Mouse (Mus musculus) kidney, adult 2 months (tissue): Measurements from ENCODE around the gene Fam124b. TPM values are rescaled to one million over a fixed set of nuclear protein-coding genes. Genes with fewer than 3 reads are reported as not detected.

Experiments
- DNase-seq: peaks from one replicate; pipeline ENCODE4 v3.0.0; 2021
- H3K27ac ChIP-seq: fragments of 200-500 bp; 2 replicates; pipeline ENCODE4 v1.5.1; 2012; ENCODE audit warnings: low read depth, low read length, control low read depth, inconsistent platforms; ENCODE audit not compliant: insufficient read depth
- H3K27me3 ChIP-seq: fragments of 200-500 bp; replicated peaks from 2 replicates; pipeline ENCODE4 v1.6.1; 2012; ENCODE audit warnings: mild to moderate bottlenecking, moderate library complexity, low read length, inconsistent platforms; ENCODE audit not compliant: control insufficient read depth, insufficient read depth
- H3K36me3 ChIP-seq: fragments of 200-500 bp; 2 replicates; pipeline ENCODE4 v1.6.1; 2012; ENCODE audit warnings: mild to moderate bottlenecking, moderate library complexity, low read length, inconsistent platforms; ENCODE audit not compliant: control insufficient read depth, insufficient read depth
- H3K4me1 ChIP-seq: fragments of 200-500 bp; 2 replicates; pipeline ENCODE4 v1.6.1; 2011; ENCODE audit warnings: low read length; ENCODE audit not compliant: control insufficient read depth, insufficient read depth
- H3K4me3 ChIP-seq: fragments of 200-500 bp; 2 replicates; pipeline ENCODE4 v1.5.1; 2011; ENCODE audit warnings: mild to moderate bottlenecking, low read depth, low read length, control low read depth; ENCODE audit not compliant: insufficient read depth
- CTCF ChIP-seq: fragments of 200-500 bp; conservative IDR thresholded peaks from 2 replicates; pipeline ENCODE4 v1.5.1; 2011; ENCODE audit warnings: low read depth, mild to moderate bottlenecking, control low read depth, low read length, moderate library complexity, mixed read lengths; ENCODE audit not compliant: insufficient read depth, insufficient read length
- POLR2A ChIP-seq: fragments of 200-500 bp; IDR thresholded peaks from one replicate; pipeline ENCODE4 v1.6.1; 2011; ENCODE audit warnings: low read depth, low read length, control low read depth
- WGBS: fragments of 180-500 bp; shearing (Covaris S2); methylation state at CpG from one replicate; pipeline ENCODE4 v1.1.7; 2018; 5-methylcytosine and 5-hydroxymethylcytosine counted together
- polyA plus RNA-seq: library from polyadenylated mRNA; depleted of rRNA; stranded (reverse); fragments of >200 nt; gene quantifications from 2 replicates; pipeline ENCODE4 v1.2.3, GENCODE M21; 2012

Gene Fam124b
- polyA plus RNA-seq, 1 experiment = 0.08 TPM

GRCm38 (mm10) chr1:80177651-80178382 lies 40.5 kb downstream of the Fam124b start:
- 52% methylated on average over 11 of the region's 11 CpGs for WGBS
- Histone ChIP-seq H3K27ac (no peak overlapping the region), H3K4me1 (no peaks in the 10 kb centered on the region), H3K4me3 (no peak overlapping the region), H3K27me3 (no peaks in the 10 kb centered on the region; the same call in 1 of the 2 replicates), H3K36me3 (no peaks in the 10 kb centered on the region)
- TF ChIP-seq CTCF = no peak
- TF ChIP-seq POLR2A = no peak
- no peak for DNase-seq

GRCm38 (mm10) chr1:80167706-80168105 lies 50.6 kb downstream of the Fam124b start:
- H3K36me3 ChIP-seq = no peaks in the 10 kb centered on the region
- WGBS = 74% methylated on average over 5 of the region's 5 CpGs
- DNase-seq = no peak
- H3K4me3 ChIP-seq = no peak overlapping the region
- no peak for TF ChIP-seq CTCF
- no peak for TF ChIP-seq POLR2A
- no peaks in the 10 kb centered on the region for H3K27me3 ChIP-seq
- no peaks in the 10 kb centered on the region for H3K4me1 ChIP-seq
- H3K27ac ChIP-seq = no peak overlapping the region

- H3K27me3 ChIP-seq = no peaks in the 10 kb centered on the region
- H3K27ac ChIP-seq = no peak overlapping the region
- TF ChIP-seq POLR2A (no peak), CTCF (no peak)
- H3K36me3 ChIP-seq = no peaks in the 10 kb centered on the region
- no peak overlapping the region for H3K4me3 ChIP-seq
- no peak for DNase-seq
- no peaks in the 10 kb centered on the region for H3K4me1 ChIP-seq
- 57% methylated on average over 4 of the region's 4 CpGs for WGBS
Observed at GRCm38 (mm10) chr1:80166577-80166976, 51.7 kb downstream of the Fam124b start.

- no peak for DNase-seq
- H3K4me3 ChIP-seq = no peak overlapping the region
- H3K36me3 ChIP-seq = no peaks in the 10 kb centered on the region
- H3K27ac ChIP-seq = no peak overlapping the region
- no peaks in the 10 kb centered on the region for H3K27me3 ChIP-seq
- WGBS = 81% methylated on average over 5 of the region's 5 CpGs
- H3K4me1 ChIP-seq = no peaks in the 10 kb centered on the region
- TF ChIP-seq CTCF (no peak), POLR2A (no peak)
Observed at GRCm38 (mm10) chr1:80165391-80165790, 52.9 kb downstream of the Fam124b start.

- no peak for DNase-seq
- no peaks in the 10 kb centered on the region for H3K36me3 ChIP-seq
- H3K4me1 ChIP-seq = no peaks in the 10 kb centered on the region
- TF ChIP-seq CTCF = no peak
- TF ChIP-seq POLR2A = no peak
- WGBS = 69% methylated on average over 6 of the region's 6 CpGs
- H3K4me3 ChIP-seq = no peak overlapping the region
- H3K27me3 ChIP-seq = no peaks in the 10 kb centered on the region
- H3K27ac ChIP-seq = no peak overlapping the region
Observed at GRCm38 (mm10) chr1:80162943-80163342, 55.3 kb downstream of the Fam124b start.

GRCm38 (mm10) chr1:80159586-80159985 lies 58.7 kb downstream of the Fam124b start:
- no peak for DNase-seq
- no peak overlapping the region for H3K4me3 ChIP-seq
- H3K27me3 ChIP-seq = no peaks in the 10 kb centered on the region

GRCm38 (mm10) chr1:80154902-80155301 lies 63.4 kb downstream of the Fam124b start:
- no peaks in the 10 kb centered on the region for H3K4me1 ChIP-seq
- DNase-seq = no peak
- H3K4me3 ChIP-seq = no peak overlapping the region
- no peak for TF ChIP-seq CTCF
- no peak for TF ChIP-seq POLR2A
- H3K36me3 ChIP-seq = no peaks in the 10 kb centered on the region
- WGBS = 63% methylated on average over 1 of the region's 1 CpGs
- no peak overlapping the region for H3K27ac ChIP-seq
- no peaks in the 10 kb centered on the region for H3K27me3 ChIP-seq

More at GRCm38 (mm10) chr1:80159586-80159985, 58.7 kb downstream of the Fam124b start:
- H3K36me3 ChIP-seq = no peaks in the 10 kb centered on the region
- H3K4me1 ChIP-seq = no peaks in the 10 kb centered on the region
- no peak for TF ChIP-seq CTCF
- no peak for TF ChIP-seq POLR2A
- H3K27ac ChIP-seq = no peak overlapping the region
